Mouse (Mus musculus): ENCODE data around the gene Spin1.
"Not testable (repeated sequence)": the region's sequence is repeated elsewhere in the genome, so short reads cannot be mapped to it uniquely, and the experiment has no call there.

The Spin1 gene

GRCm38 (mm10) chr13:51100233-51101015 lies at the start of gene Spin1:
Gene Spin1, plus strand, starts transcription at chr13:51100880.
- DNase-seq = peak; percentile 91 to 92

GRCm38 (mm10) chr13:51051016-51051415 lies 49.7 kb upstream of the Spin1 start:
- DNase-seq = no peak

GRCm38 (mm10) chr13:51052408-51052807 lies 48.3 kb upstream of the Spin1 start:
- DNase-seq = no peak

DNA sequence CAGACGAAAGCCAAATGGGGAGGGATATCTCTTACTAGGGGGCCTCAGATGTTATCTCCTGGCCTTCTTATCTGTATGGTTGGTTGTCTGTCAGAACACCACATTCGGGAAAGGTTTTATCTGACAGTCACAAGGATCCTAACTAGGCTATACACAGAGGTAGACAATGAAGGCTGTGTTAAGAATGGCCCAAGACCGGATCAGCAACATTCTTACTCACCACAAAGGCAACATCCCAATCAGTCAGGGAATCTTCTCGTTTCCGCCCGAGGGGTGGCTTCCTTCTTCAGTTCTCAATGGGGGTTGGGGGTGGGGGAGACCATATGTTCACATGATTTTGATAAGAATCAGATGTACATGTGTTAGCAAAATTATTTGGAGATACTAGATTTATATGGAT lies 37.7 kb upstream of the Spin1 start:
- no peak for DNase-seq

DNA sequence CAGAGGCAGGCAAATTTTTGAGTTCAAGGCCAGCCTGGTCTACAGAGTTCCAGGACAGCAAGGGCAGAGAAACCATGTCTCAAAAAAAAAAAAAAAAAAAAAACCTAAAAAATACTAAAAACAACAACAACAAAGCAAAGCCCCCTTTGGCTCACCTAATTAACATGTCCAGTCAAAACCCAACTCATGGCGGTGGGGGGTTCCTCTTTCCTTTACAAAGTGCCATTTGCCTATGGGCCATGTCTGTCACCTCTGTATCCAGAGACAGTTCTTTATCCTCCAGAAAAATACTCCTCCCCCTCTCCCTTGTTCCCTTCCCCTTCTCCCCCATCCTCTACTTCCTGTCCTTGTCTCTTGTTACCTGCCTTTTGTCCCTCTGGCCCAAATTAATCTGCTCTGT lies 37.0 kb upstream of the Spin1 start:
- DNase-seq = no peak

GRCm38 (mm10) chr13:51064429-51064828 lies 36.3 kb upstream of the Spin1 start:
- no peak for DNase-seq

DNA sequence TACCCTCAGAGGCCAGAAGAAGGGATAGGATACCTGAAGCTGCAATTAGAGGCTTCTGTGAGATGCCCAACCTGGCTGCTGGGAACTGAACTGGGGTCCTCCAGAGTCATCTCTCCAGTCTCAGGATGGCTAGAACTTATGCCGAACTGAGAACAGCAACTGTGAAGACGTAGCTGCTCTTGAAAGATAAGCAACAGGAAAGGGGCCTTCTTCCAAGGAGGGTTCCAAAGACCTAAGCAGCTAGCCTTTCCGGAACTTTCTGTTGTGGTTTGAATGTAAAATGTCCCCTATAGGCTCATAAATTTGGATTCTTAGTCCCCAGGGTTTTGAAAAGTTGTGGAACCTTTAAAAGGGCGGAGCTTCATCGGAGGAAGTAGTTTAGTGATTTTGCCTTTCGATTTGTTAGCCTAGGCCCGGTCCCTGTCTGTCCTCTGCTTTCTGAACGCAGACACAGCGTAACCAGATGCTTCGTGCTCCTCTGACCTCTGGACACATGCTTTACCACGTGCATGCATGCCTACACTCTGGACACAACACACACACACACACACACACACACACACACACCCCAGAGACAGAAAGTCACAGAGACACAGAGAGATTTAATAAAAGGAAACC lies 29.5 kb upstream of the Spin1 start:
- no peak for DNase-seq

DNA sequence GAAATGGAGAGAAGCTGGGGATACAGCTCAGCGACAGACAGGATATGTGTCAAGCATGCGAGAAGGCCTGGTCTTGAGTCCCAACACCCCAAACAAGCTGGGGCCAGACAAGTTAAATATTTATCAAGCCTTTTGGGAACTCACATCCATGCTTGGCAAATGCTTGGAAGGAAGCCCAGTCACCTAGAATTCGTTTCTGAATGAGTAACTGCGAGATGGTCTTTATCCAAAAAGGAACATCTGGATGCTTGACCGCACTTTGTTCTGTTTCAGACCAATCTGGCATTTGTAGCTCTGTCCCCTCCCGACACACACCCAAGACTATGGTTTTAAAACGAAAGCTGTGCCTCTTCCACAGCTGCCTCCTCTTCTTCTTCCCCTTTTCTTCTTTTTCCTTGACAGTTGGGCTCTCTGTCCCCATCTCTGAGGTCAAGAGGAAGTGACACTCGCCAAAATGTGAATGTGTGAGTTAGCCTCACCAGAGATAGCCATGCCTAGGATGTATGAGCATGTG lies 28.9 kb upstream of the Spin1 start:
- no peak for DNase-seq

GRCm38 (mm10) chr13:51072917-51073843 lies 27.5 kb upstream of the Spin1 start:
- DNase-seq = no peak

- no peak for DNase-seq
These were observed 26.5 kb upstream of the Spin1 start for GRCm38 (mm10) chr13:51074081-51074680.

DNA sequence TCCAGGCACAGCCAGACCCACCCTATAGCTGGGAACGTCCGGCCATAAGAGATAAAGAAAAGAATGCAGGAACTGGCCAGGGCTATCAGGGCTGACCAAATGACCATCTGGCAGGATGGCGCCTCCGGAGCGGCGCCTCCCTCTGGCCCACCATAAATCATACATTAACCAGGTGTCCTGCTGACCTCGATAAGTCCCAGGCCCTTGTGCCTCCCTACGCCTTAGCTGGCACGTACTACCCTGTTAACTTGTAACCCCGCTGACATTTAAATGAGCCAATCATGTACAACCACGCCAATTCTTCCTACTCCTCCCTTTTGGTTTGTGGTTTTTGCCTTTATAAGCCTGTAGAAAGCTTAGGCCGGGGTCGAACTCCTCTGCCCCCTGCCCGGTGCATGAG lies 24.5 kb upstream of the Spin1 start:
- not testable (repeated sequence) for DNase-seq

GRCm38 (mm10) chr13:51078586-51078985 lies 22.1 kb upstream of the Spin1 start:
- DNase-seq = not testable (repeated sequence)

GRCm38 (mm10) chr13:51080801-51081200 lies 19.9 kb upstream of the Spin1 start:
- no peak for DNase-seq

- DNase-seq = no peak
These were observed 16.4 kb upstream of the Spin1 start for GRCm38 (mm10) chr13:51084241-51084640.

GRCm38 (mm10) chr13:51085941-51086340 lies 14.7 kb upstream of the Spin1 start:
- DNase-seq = no peak

- DNase-seq = no peak
These were observed 13.4 kb upstream of the Spin1 start for GRCm38 (mm10) chr13:51087253-51087652.

GRCm38 (mm10) chr13:51088207-51088606 lies 12.5 kb upstream of the Spin1 start:
- DNase-seq = no peak

DNA sequence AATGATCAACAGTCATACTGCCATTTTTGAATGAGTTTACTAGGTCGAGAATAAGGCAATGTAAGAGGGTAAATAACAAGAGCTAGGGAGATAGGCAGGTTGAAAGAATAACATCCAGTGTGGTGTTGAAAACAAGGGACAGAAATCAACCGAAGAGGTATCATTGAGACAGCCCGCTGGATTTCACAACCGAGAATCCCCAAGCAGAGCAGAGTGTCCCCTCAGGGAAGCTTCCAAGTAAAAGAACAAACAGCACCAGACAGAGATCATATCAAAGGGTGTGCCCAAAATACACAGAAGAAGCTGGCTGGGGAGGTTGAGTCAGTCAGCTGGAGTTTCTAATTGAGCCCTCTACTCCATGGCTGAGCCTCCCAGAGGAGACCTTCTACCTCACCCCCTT lies 11.6 kb upstream of the Spin1 start:
- DNase-seq = no peak

GRCm38 (mm10) chr13:51090105-51090661 lies 10.5 kb upstream of the Spin1 start:
- DNase-seq = no peak

DNA sequence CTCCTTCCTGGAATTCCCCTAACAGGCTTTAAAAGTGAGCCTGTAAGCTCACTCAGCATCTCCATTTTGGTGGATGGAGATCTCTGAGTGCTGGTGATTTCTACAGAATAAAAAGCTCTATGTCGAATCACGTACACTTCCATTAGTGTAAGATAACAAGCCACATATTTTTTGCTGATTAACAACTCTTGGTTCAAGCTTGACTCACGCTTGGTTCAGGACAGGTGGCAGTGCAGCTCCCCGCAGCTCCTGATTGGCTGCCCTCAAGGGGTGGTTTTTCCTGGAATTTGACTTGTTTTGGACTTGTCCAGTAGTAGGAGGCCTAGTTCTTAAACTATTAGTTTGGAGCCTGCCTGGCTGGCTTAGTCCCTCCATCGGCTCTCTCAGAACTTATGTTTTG lies 7.2 kb upstream of the Spin1 start:
- no peak for DNase-seq

GRCm38 (mm10) chr13:51094323-51095195 lies 6.1 kb upstream of the Spin1 start:
- no peak for DNase-seq
